Mouse (Mus musculus): Measurements from ENCODE around the gene Gm13723.

DNA sequence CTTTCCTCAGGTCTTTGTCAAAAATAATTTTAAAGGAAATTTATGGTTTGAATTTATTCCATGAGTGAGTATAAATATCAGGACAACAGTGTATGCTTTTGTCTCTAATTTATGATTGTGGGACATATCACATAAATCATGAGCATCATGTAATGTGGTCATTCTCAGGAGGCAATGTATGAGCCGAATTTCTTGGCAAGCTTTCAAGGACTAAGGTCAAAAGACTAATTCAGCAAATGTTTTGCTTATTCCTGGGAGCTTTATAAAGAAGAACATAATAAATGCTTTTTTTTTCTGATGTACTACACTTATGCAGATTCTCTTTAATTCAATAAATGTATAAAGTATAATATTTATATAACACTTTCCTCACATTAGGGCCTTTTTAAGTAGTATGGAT lies at the start of gene Gm13723:
- TF ChIP-seq CTCF (IDR thresholded peaks at IDR 0.05; ENCODE audit: borderline replicate concordance, insufficient read depth, low read depth, low read length) (no peak), POLR2A (IDR thresholded peaks at IDR 0.05; ENCODE audit: borderline replicate concordance, insufficient read depth, low read length) (no peak)

Measured in cerebellum, adult 2 months (tissue).